Mouse (Mus musculus) heart, adult 2 months (tissue): ENCODE measurements around the gene E130308A19Rik. TPM values are rescaled to one million over a fixed set of nuclear protein-coding genes. Genes with fewer than 3 reads are reported as not detected.
A peak's percentile ranks its signal among the peaks of the same experiment; 100 is the strongest.
"Not testable (repeated sequence)": the region's sequence is repeated elsewhere in the genome, so short reads cannot be mapped to it uniquely, and the experiment has no call there.

Source experiments
- DNase-seq, 2 experiments: peaks; one replicate each; pipeline ENCODE4 v3.0.0; 2021
- H3K27ac ChIP-seq: fragments of 200-600 bp; 2 replicates; pipeline ENCODE4 v1.8.1; 2022
- H3K27me3 ChIP-seq: fragments of 200-500 bp; 2 replicates; pipeline ENCODE4 v1.6.1; 2012; ENCODE audit warnings: mild to moderate bottlenecking, low read length, inconsistent platforms, mixed read lengths; ENCODE audit not compliant: control insufficient read depth, insufficient read depth
- H3K36me3 ChIP-seq: fragments of 200-500 bp; 2 replicates; pipeline ENCODE4 v1.6.1; 2012; ENCODE audit warnings: low read length, inconsistent platforms; ENCODE audit not compliant: control insufficient read depth, insufficient read depth
- H3K4me1 ChIP-seq: fragments of 200-500 bp; 2 replicates; pipeline ENCODE4 v1.6.1; 2011; ENCODE audit warnings: low read length; ENCODE audit not compliant: control insufficient read depth, insufficient read depth
- H3K4me3 ChIP-seq: fragments of 200-600 bp; 2 replicates; pipeline ENCODE4 v1.8.1; 2022
- H3K79me2 ChIP-seq: fragments of 200-500 bp; replicated peaks from 2 replicates; pipeline ENCODE4 v1.6.1; 2012; ENCODE audit warnings: mild to moderate bottlenecking, inconsistent platforms, low read length, moderate library complexity, mixed read lengths; ENCODE audit not compliant: control insufficient read depth, insufficient read depth
- H3K9ac ChIP-seq: fragments of 200-500 bp; 2 replicates; pipeline ENCODE4 v1.6.1; 2012; ENCODE audit warnings: low read depth, mild to moderate bottlenecking, control low read depth, inconsistent platforms, low read length, mixed read lengths
- CTCF ChIP-seq: fragments of 200-600 bp; IDR thresholded peaks from 2 replicates; pipeline ENCODE4 v1.8.1; 2022; ENCODE audit warnings: antibody characterized with exemption, mild to moderate bottlenecking, moderate library complexity
- EP300 ChIP-seq: fragments of 200-500 bp; IDR thresholded peaks from 2 replicates; pipeline ENCODE4 v1.6.1; 2011; ENCODE audit warnings: low read depth, low read length, control low read depth; ENCODE audit not compliant: insufficient read depth
- POLR2A ChIP-seq: fragments of 200-500 bp; IDR thresholded peaks from 2 replicates; pipeline ENCODE4 v1.6.1; 2011; ENCODE audit warnings: mild to moderate bottlenecking, low read depth, low read length, control low read depth; ENCODE audit not compliant: insufficient read depth
- WGBS: fragments of 180-500 bp; shearing (Covaris S2); methylation state at CpG from one replicate; pipeline ENCODE4 v1.1.7; 2018; 5-methylcytosine and 5-hydroxymethylcytosine counted together
- intact Hi-C: fragments of 180-260 bp; cut with DNase I; formaldehyde crosslinking; loops from one replicate; pipeline ENCODE4 v1.15.1; 2025
- polyA plus RNA-seq: library from polyadenylated mRNA; depleted of rRNA; stranded (reverse); fragments of >200 nt; gene quantifications from 2 replicates; pipeline ENCODE4 v1.2.3, GENCODE M21; 2012
- total RNA-seq, 2 experiments: library from RNA; stranded (reverse); gene quantifications; 2 replicates each; pipeline ENCODE4 v1.2.3; 2021

The E130308A19Rik gene
- total and polyA plus RNA-seq, 3 experiments = 3.8 to 7.2 (median 6.5) TPM

DNA sequence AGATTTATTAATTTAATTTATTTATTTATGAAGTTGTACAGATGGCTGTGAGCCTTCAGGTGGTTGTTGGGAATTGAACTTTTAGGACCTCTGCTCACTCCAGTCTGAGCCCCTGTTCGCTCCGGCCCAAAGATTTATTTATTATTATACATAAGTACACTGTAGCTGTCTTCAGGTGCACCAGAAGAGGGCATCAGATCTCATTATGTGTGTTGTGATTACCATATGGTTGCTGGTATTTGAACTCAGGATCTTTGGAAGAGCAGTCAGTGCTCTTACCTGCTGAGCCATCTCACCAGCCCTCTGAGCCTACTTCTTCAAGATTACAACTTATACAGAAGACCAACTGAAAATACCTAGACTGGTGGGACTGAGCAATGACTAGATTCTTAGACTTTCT lies 167.6 kb downstream of the E130308A19Rik start:
- DNase-seq, H3K36me3 ChIP-seq, H3K79me2 ChIP-seq, H3K27me3 ChIP-seq, H3K27ac ChIP-seq, H3K9ac ChIP-seq, intact Hi-C loops, H3K4me1 ChIP-seq, H3K4me3 ChIP-seq: not testable (repeated sequence)
- WGBS = 82% methylated on average over 2 of the region's 2 CpGs
- TF ChIP-seq CTCF = peak; percentile 51

DNA sequence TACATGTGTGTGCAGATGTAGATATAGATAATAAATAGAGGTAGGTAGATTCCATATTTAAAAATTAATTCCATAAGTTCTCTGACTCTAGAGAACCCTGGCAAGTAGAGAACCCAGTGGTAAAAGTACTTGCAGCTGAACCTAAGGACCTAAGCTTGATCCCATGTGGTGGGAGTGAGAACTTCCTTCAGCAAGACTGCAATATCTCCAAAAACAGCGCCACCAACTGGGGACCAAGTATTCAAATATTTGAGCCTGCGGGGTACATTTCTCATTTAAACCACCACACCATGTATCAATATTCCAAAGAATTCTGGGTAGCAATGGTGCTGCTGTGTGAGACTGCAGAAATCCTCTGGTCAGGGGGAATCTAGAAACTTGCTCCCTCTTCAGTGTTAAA lies 168.1 kb downstream of the E130308A19Rik start:
- DNase-seq = no peak
- H3K9ac ChIP-seq = no peak overlapping the region
- no peaks in the 10 kb centered on the region for H3K27me3 ChIP-seq
- H3K79me2 ChIP-seq = no peaks in the 10 kb centered on the region
- TF ChIP-seq EP300 (no peak), CTCF (no peak), POLR2A (no peak)
- no peak overlapping the region for H3K4me3 ChIP-seq
- H3K4me1 ChIP-seq = no peaks in the 10 kb centered on the region
- H3K27ac ChIP-seq = no peak overlapping the region
- intact Hi-C loops = no loop called here
- 73% methylated on average over 2 of the region's 2 CpGs for WGBS
- no peaks in the 10 kb centered on the region for H3K36me3 ChIP-seq

DNA sequence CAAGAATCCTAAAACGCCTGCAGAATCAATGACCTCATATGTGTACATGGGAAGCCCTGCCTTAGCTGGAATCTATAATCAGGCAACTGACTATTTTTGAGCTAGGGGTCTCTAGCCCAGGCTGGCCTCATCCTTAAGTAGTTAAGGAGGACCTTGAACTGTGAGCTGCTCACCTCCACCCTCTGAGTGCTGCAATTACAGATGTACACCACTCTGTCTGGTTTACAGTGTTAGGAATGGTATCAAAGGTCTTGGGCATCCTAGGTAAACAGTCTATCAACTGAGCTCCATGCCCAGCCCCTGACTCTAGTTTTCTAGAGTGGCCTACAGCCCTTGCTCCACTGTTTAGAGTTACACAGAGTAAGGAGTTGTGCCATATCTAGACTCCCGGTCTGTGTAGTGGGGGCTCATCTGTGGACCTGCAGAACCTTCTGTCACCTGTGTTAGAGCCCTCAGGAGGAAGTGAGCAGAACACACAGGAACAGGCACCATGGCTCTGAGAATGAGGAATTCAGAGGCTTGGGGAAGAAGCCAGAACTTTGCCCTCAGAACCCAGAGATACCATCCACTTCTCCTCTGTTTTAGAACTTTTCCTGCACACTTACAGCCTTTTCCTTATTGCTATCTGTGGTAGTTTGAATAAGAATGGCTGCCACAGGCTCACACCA lies 169.9 kb downstream of the E130308A19Rik start:
- WGBS = 74% methylated on average over 2 of the region's 2 CpGs
- H3K36me3 ChIP-seq = no peaks in the 10 kb centered on the region
- no peaks in the 10 kb centered on the region for H3K79me2 ChIP-seq
- H3K9ac ChIP-seq = no peak overlapping the region
- TF ChIP-seq EP300 = no peak
- TF ChIP-seq CTCF = no peak
- no peak for TF ChIP-seq POLR2A
- intact Hi-C loops = no loop called here
- H3K4me1 ChIP-seq = no peaks in the 10 kb centered on the region
- no peak overlapping the region for H3K27ac ChIP-seq
- H3K27me3 ChIP-seq = no peaks in the 10 kb centered on the region
- H3K4me3 ChIP-seq = no peak overlapping the region
- no peak for DNase-seq

DNA sequence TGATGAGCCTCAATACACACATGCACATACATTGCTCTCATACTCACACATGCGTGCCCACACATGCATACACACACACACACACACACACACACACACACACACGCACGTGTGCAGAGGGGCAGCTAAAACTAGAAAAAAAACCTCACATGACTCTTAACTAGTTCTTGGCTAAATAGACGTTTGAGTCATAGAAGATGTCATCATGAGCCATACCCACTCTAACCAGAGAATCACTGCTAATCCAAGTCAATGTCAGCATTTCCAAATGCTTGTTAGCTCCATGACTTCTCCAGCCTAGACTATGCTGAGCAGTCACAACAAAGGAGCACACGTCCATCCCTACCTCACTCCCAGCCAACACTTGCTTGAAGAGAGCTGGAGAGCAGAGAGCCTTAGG lies 174.2 kb downstream of the E130308A19Rik start:
- no peak for TF ChIP-seq EP300
- TF ChIP-seq CTCF = no peak
- TF ChIP-seq POLR2A = no peak
- 83% methylated on average over 5 of the region's 5 CpGs for WGBS

DNA sequence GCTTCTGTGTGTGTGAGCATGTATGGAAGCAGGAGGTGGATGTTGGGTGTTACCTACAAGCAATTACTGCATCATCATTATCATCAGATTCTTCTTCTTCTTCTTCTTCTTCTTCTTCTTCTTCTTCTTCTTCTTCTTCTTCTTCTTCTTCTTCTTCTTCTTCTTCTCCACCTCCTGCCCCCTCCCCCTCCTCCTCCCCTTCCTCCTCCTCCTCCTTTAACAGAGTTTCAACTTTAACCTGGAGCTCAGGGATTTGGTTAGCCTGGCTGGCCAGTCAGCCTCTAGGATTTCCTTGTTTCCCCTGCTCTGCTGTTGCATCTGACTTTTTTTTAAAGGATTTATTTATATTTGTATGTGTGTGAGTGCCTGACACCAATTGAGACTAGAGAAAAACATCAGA lies 175.5 kb downstream of the E130308A19Rik start, which contains the start of gene Inip:
Gene Inip, minus strand, starts transcription at position 101 of the 400 bp plus-strand sequence.
- DNase-seq = no peak
- Histone ChIP-seq H3K27me3 (no peaks in the 10 kb centered on the region), H3K79me2 (peaks cover 4% of the 10 kb centered on the region; the same call in 1 of the 2 replicates), H3K36me3 (no peaks in the 10 kb centered on the region), H3K9ac (no peak within 1 kb of the TSS), H3K4me3 (no peak within 1 kb of the TSS), H3K27ac (no peak within 1 kb of the TSS), H3K4me1 (peaks cover 4% of the 10 kb centered on the region)
- intact Hi-C loops = no loop called here
- TF ChIP-seq EP300 (no peak), POLR2A (no peak), CTCF (no peak)

More for the DNA sequence above, 174.2 kb downstream of the E130308A19Rik start:
- intact Hi-C loops = no loop called here
- no peak overlapping the region for H3K4me3 ChIP-seq
- H3K4me1 ChIP-seq = peaks cover 2% of the 10 kb centered on the region
- no peak overlapping the region for H3K9ac ChIP-seq
- H3K27me3 ChIP-seq = no peaks in the 10 kb centered on the region
- no peaks in the 10 kb centered on the region for H3K36me3 ChIP-seq
- H3K79me2 ChIP-seq = no peaks in the 10 kb centered on the region
- no peak overlapping the region for H3K27ac ChIP-seq
- DNase-seq = no peak

DNA sequence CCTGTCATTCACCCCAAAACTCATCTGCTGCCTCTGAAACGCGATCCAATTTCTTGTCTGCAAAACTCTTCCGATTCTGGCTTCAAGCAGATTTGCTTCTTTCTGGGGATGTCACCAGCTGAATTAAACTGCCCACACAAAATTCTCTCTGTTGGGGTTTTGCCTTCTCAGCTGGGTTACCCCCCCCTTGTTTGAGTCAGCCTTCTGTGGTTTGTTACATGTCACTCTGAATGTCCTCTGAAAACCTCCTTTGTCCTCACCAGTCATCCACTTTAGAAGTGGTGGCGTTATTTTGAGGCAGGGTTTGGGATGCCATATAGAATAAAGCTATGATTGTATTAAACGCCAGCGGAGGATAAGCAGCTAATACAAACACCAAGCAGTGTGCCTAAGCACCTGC lies 176.1 kb downstream of the E130308A19Rik start:
- TF ChIP-seq POLR2A = no peak
- no peak for TF ChIP-seq EP300
- no peak for TF ChIP-seq CTCF
- intact Hi-C loops = no loop called here
- no peaks in the 10 kb centered on the region for H3K36me3 ChIP-seq

More for the DNA sequence above, 176.1 kb downstream of the E130308A19Rik start:
- no peaks in the 10 kb centered on the region for H3K27me3 ChIP-seq
- no peak overlapping the region for H3K27ac ChIP-seq
- no peak for DNase-seq
- H3K4me1 ChIP-seq = peaks cover 5% of the 10 kb centered on the region
- 80% methylated on average over 6 of the region's 6 CpGs for whole genome bisulfite sequencing
- H3K79me2 ChIP-seq = peaks cover 4% of the 10 kb centered on the region; the same call in 1 of the 2 replicates
- H3K9ac ChIP-seq = no peak overlapping the region
- no peak overlapping the region for H3K4me3 ChIP-seq
